Mouse (Mus musculus) CD4-positive, CD25-positive, alpha-beta regulatory T cell, adult 2 months (primary cell): Measurements from ENCODE around the gene Masp2.
A peak's percentile ranks its signal among the peaks of the same experiment; 100 is the strongest.

Source experiments
- DNase-seq: peaks from one replicate; pipeline ENCODE4 v3.0.0-alpha.2; 2012; ENCODE audit warnings: low read depth, low spot score

The Masp2 gene

GRCm38 (mm10) chr4:148600316-148600715 is 2.0 kb upstream of the Masp2 start:
- DNase-seq = no peak

GRCm38 (mm10) chr4:148601871-148602270 is 483 bp upstream of the Masp2 start:
- no peak for DNase-seq

- DNase-seq = no peak
These were observed 1.2 kb downstream of the Masp2 start for GRCm38 (mm10) chr4:148603376-148604139.

- DNase-seq = no peak
These were observed 1.8 kb downstream of the Masp2 start for GRCm38 (mm10) chr4:148604141-148604540.

GRCm38 (mm10) chr4:148604541-148605165 is 2.3 kb downstream of the Masp2 start:
- peak; percentile 76 for DNase-seq

- peak; percentile 89 for DNase-seq
These were observed 5.4 kb downstream of the Masp2 start for GRCm38 (mm10) chr4:148607758-148608157.

GRCm38 (mm10) chr4:148609805-148610204 is 7.5 kb downstream of the Masp2 start:
- DNase-seq = no peak

- DNase-seq = no peak
These were observed 8.4 kb downstream of the Masp2 start for GRCm38 (mm10) chr4:148610631-148611364.

- no peak for DNase-seq
These were observed 10.2 kb downstream of the Masp2 start for GRCm38 (mm10) chr4:148612557-148612956.

- no peak for DNase-seq
These were observed 11.4 kb downstream of the Masp2 start for GRCm38 (mm10) chr4:148613738-148614137.

GRCm38 (mm10) chr4:148619805-148620204 is 17.5 kb downstream of the Masp2 start:
- no peak for DNase-seq

- no peak for DNase-seq
These were observed 18.4 kb downstream of the Masp2 start for GRCm38 (mm10) chr4:148620718-148621117.

GRCm38 (mm10) chr4:148622485-148622884 is 20.1 kb downstream of the Masp2 start:
- no peak for DNase-seq

GRCm38 (mm10) chr4:148623609-148624008 is 21.3 kb downstream of the Masp2 start:
- DNase-seq = no peak

- DNase-seq = no peak
These were observed 22.7 kb downstream of the Masp2 start for GRCm38 (mm10) chr4:148625010-148625409.

GRCm38 (mm10) chr4:148625756-148626622 is 23.6 kb downstream of the Masp2 start:
- peak; percentile 77 for DNase-seq

GRCm38 (mm10) chr4:148626623-148627185 is 24.4 kb downstream of the Masp2 start, which contains the start of gene Tardbp:
TSS of gene Tardbp (minus strand) at chr4:148627019.
- peak; percentile 99 for DNase-seq

- no peak for DNase-seq
These were observed 24.9 kb downstream of the Masp2 start for GRCm38 (mm10) chr4:148627246-148627645.

- no peak for DNase-seq
These were observed 29.8 kb downstream of the Masp2 start for GRCm38 (mm10) chr4:148632013-148632692.

- no peak for DNase-seq
These were observed 31.2 kb downstream of the Masp2 start for GRCm38 (mm10) chr4:148633395-148634061.
